Mouse (Mus musculus) spleen, adult 2 months (tissue): ENCODE results near the gene Ccnl2. TPM values are rescaled to one million over a fixed set of nuclear protein-coding genes. Genes with fewer than 3 reads are reported as not detected.

Experiments used
- DNase-seq, 2 experiments: peaks; one replicate each; pipeline versions ENCODE4 v3.0.0 to v3.0.0-alpha.2; 2012 to 2021; ENCODE audit warnings: low spot score in 2 of 2, low read depth in 1 of 2
- H3K27ac ChIP-seq: fragments of 200-500 bp; 2 replicates; pipeline ENCODE4 v1.5.1; 2012; ENCODE audit warnings: low read length, inconsistent platforms; ENCODE audit not compliant: insufficient read depth
- H3K27me3 ChIP-seq: fragments of 200-500 bp; 2 replicates; pipeline ENCODE4 v1.6.1; 2012; ENCODE audit warnings: mild to moderate bottlenecking, moderate library complexity, low read length, inconsistent platforms; ENCODE audit not compliant: control insufficient read depth, insufficient read depth
- H3K36me3 ChIP-seq: fragments of 200-500 bp; 2 replicates; pipeline ENCODE4 v1.6.1; 2012; ENCODE audit warnings: mild to moderate bottlenecking, low read length, inconsistent platforms; ENCODE audit not compliant: control insufficient read depth, insufficient read depth
- H3K4me1 ChIP-seq: fragments of 200-500 bp; 2 replicates; pipeline ENCODE4 v1.6.1; 2011; ENCODE audit warnings: inconsistent platforms; ENCODE audit not compliant: control insufficient read depth, insufficient read depth, insufficient read length
- H3K4me3 ChIP-seq: fragments of 200-500 bp; 2 replicates; pipeline ENCODE4 v1.5.1; 2011; ENCODE audit warnings: mild to moderate bottlenecking, inconsistent platforms; ENCODE audit not compliant: insufficient read depth, insufficient read length; ENCODE audit errors: extremely low read depth
- CTCF ChIP-seq: fragments of 200-500 bp; IDR thresholded peaks from 2 replicates; pipeline ENCODE4 v1.5.1; 2011; ENCODE audit warnings: mild to moderate bottlenecking, inconsistent platforms; ENCODE audit not compliant: insufficient read depth, insufficient read length, insufficient replicate concordance; ENCODE audit errors: extremely low read depth
- POLR2A ChIP-seq: fragments of 200-500 bp; IDR thresholded peaks from 2 replicates; pipeline ENCODE4 v1.6.1; 2011; ENCODE audit warnings: low read depth, low read length, inconsistent platforms
- WGBS: fragments of 180-500 bp; shearing (Covaris S2); methylation state at CpG from one replicate; pipeline ENCODE4 v1.1.7; 2018; 5-methylcytosine and 5-hydroxymethylcytosine counted together
- polyA plus RNA-seq: library from polyadenylated mRNA; depleted of rRNA; stranded (reverse); fragments of >200 nt; gene quantifications from 2 replicates; pipeline ENCODE4 v1.2.3, GENCODE M21; 2012

Gene Ccnl2
- polyA plus RNA-seq, 1 experiment, result 56.2 TPM

- TF ChIP-seq CTCF (no peak), POLR2A (no peak)
- Histone ChIP-seq H3K27me3 (no peaks in the 10 kb centered on the region), H3K36me3 (peaks cover 1% of the 10 kb centered on the region; the same call in 1 of the 2 replicates), H3K4me1 (peaks cover 9% of the 10 kb centered on the region; the same call in 1 of the 2 replicates), H3K27ac (peak overlapping the region; percentile 16; the same call in 1 of the 2 replicates), H3K4me3 (no peak overlapping the region)
- 50% methylated on average over 8 of the region's 8 CpGs for WGBS
- no peak for DNase-seq
These were observed 18.3 kb downstream of the Ccnl2 start for GRCm38 (mm10) chr4:155830596-155830995.

GRCm38 (mm10) chr4:155831205-155831766 is 19.0 kb downstream of the Ccnl2 start, which contains the start of gene Aurkaip1:
Aurkaip1 (plus strand) TSS chr4:155831272.
- peak; percentile 87 to 95 for DNase-seq
- Histone ChIP-seq H3K27ac (peak within 1 kb of the TSS; percentile 86), H3K4me3 (peak within 1 kb of the TSS; percentile 91), H3K27me3 (no peaks in the 10 kb centered on the region), H3K4me1 (peaks cover 9% of the 10 kb centered on the region; the same call in 1 of the 2 replicates), H3K36me3 (peaks cover 1% of the 10 kb centered on the region; the same call in 1 of the 2 replicates)
- under 1% methylated on average over 49 of the region's 49 CpGs for WGBS
- TF ChIP-seq POLR2A (peak; percentile 75), CTCF (peak; percentile 94)

- Histone ChIP-seq H3K4me1 (peaks cover 9% of the 10 kb centered on the region; the same call in 1 of the 2 replicates), H3K36me3 (no peaks in the 10 kb centered on the region), H3K4me3 (peak overlapping the region; percentile 91), H3K27ac (peak overlapping the region; percentile 86), H3K27me3 (no peaks in the 10 kb centered on the region)
- under 1% methylated on average over 25 of the region's 25 CpGs for WGBS
- no peak for TF ChIP-seq POLR2A
- TF ChIP-seq CTCF, result no peak
- DNase-seq, result no peak
These were observed 19.5 kb downstream of the Ccnl2 start for GRCm38 (mm10) chr4:155831831-155832230.

GRCm38 (mm10) chr4:155832321-155832720 is 20.0 kb downstream of the Ccnl2 start:
- no peaks in the 10 kb centered on the region for H3K27me3 ChIP-seq
- H3K4me3 ChIP-seq, result peak overlapping the region; percentile 91
- TF ChIP-seq POLR2A, result no peak
- TF ChIP-seq CTCF, result no peak
- H3K27ac ChIP-seq, result peak overlapping the region; percentile 86; the same call in 1 of the 2 replicates
- WGBS, result 56% methylated on average over 10 of the region's 10 CpGs
- H3K36me3 ChIP-seq, result no peaks in the 10 kb centered on the region
- no peak for DNase-seq
- H3K4me1 ChIP-seq, result peaks cover 9% of the 10 kb centered on the region; the same call in 1 of the 2 replicates

- peaks cover 9% of the 10 kb centered on the region; the same call in 1 of the 2 replicates for H3K4me1 ChIP-seq
- no peak overlapping the region for H3K27ac ChIP-seq
- H3K27me3 ChIP-seq, result no peaks in the 10 kb centered on the region
- TF ChIP-seq POLR2A (no peak), CTCF (no peak)
- WGBS, result 82% methylated on average over 4 of the region's 4 CpGs
- no peaks in the 10 kb centered on the region for H3K36me3 ChIP-seq
- no peak for DNase-seq
- no peak overlapping the region for H3K4me3 ChIP-seq
These were observed 20.9 kb downstream of the Ccnl2 start for GRCm38 (mm10) chr4:155833234-155833633.

- TF ChIP-seq CTCF (no peak; the same call in 1 of the 2 replicates), POLR2A (no peak)
- DNase-seq, result peak; percentile 34 to 58
- H3K36me3 ChIP-seq, result no peaks in the 10 kb centered on the region
- peak overlapping the region; percentile 23; the same call in 1 of the 2 replicates for H3K27ac ChIP-seq
- no peak overlapping the region for H3K4me3 ChIP-seq
- no peaks in the 10 kb centered on the region for H3K27me3 ChIP-seq
- H3K4me1 ChIP-seq, result peaks cover 9% of the 10 kb centered on the region; the same call in 1 of the 2 replicates
- 43% methylated on average over 2 of the region's 2 CpGs for WGBS
These were observed 21.5 kb downstream of the Ccnl2 start for GRCm38 (mm10) chr4:155833836-155834235.
